Mouse (Mus musculus): ENCODE measurements around the gene Etl4. TPM values are rescaled to one million over a fixed set of nuclear protein-coding genes. Genes with fewer than 3 reads are reported as not detected.
"Not testable (repeated sequence)": the region's sequence is repeated elsewhere in the genome, so short reads cannot be mapped to it uniquely, and the experiment has no call there.

Etl4 gene
- total and polyA plus RNA-seq, 3 experiments: not detected

DNA sequence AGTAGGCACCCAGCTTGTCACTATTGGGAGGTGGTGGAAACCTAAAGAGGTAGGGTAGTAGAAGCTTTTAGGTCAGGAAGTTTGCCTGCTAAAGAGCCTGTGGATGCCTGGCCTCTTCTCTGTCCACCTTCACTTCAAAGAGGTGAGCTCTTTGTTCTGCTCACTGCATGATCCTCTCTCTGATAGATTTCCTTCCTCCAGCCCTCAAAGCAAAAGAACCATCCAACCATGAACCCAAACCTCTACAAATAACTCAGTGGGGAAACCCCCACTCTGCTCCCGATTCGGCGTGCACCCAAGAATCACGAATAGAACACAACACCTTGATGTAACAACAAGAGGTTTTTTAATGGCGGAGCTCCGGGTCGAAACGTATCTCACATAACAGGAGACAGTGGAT, 471.3 kb downstream of the Etl4 start:
- not testable (repeated sequence) for H3K4me1 ChIP-seq (ENCODE audit: control insufficient read depth in 1 of 2, insufficient read depth in 2 of 2, low read length in 2 of 2); H3K36me3 ChIP-seq (ENCODE audit: control insufficient read depth in 1 of 2, insufficient read depth in 2 of 2, low read length in 2 of 2); H3K27ac ChIP-seq (ENCODE audit: control insufficient read depth, low read depth, low read length); DNase-seq (ENCODE audit: low read depth, low spot score); H3K9ac ChIP-seq (ENCODE audit: control insufficient read depth, low read depth, low read length, poor library complexity, severe bottlenecking); H3K79me2 ChIP-seq (ENCODE audit: control insufficient read depth, insufficient read depth, low read length, poor library complexity); H3K4me3 ChIP-seq (ENCODE audit: control insufficient read depth in 1 of 2, insufficient read depth in 1 of 2, low read depth in 2 of 2, low read length in 2 of 2); H3K9me3 ChIP-seq (replicated peaks; ENCODE audit: insufficient read depth, low read length); H3K27me3 ChIP-seq (ENCODE audit: control insufficient read depth in 1 of 2, insufficient read depth in 2 of 2, low read length in 2 of 2)

DNA sequence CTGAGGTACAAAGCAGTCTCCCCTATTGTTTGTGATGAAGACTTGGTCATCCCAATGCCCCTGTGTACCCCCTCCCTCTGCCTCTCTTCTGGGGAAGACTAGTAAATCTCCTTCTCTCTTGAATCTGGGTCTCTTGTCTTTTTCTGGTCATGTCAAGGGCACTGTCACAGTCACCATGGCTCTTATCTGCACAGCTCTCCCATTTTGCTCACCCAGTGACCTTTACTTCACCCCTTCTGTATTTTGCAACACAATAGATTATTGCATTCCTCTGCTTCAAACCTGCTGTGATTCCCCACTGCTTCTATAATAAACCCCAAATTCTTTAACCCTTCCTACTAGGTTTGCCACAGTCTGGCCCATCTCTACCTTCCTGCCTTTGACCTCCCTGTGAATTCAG, 484.5 kb downstream of the Etl4 start:
- H3K36me3 ChIP-seq (ENCODE audit: control insufficient read depth in 1 of 2, insufficient read depth in 2 of 2, low read length in 2 of 2): no peaks in the 10 kb centered on the region
- H3K27me3 ChIP-seq (ENCODE audit: control insufficient read depth in 1 of 2, insufficient read depth in 2 of 2, low read length in 2 of 2): no peaks in the 10 kb centered on the region
- H3K79me2 ChIP-seq (ENCODE audit: control insufficient read depth, insufficient read depth, low read length, poor library complexity): no peaks in the 10 kb centered on the region
- TF ChIP-seq E2F4 (IDR thresholded peaks at IDR 0.05; ENCODE audit: borderline replicate concordance, low read depth, low read length) (no peak), JUND (IDR thresholded peaks at IDR 0.05; ENCODE audit: low read depth, low read length) (no peak), TAL1 (IDR thresholded peaks at IDR 0.05; ENCODE audit: low read length) (no peak), GABPA (IDR thresholded peaks at IDR 0.05; ENCODE audit: low read depth, low read length) (no peak), SMC3 (IDR thresholded peaks at IDR 0.05; ENCODE audit: low read depth, low read length) (no peak), USF1 (IDR thresholded peaks at IDR 0.05; ENCODE audit: low read depth, low read length) (no peak), MEF2A (IDR thresholded peaks at IDR 0.05; ENCODE audit: extremely low read depth, insufficient replicate concordance, low read depth, low read length, poor library complexity, severe bottlenecking) (no peak), ELF1 (IDR thresholded peaks at IDR 0.05; ENCODE audit: low read depth, low read length) (no peak), CHD2 (IDR thresholded peaks at IDR 0.05; ENCODE audit: low read length) (no peak)
- no peak for DNase-seq (ENCODE audit: low read depth, low spot score)
- H3K9ac ChIP-seq (ENCODE audit: control insufficient read depth, low read depth, low read length, poor library complexity, severe bottlenecking): no peak overlapping the region
- H3K27ac ChIP-seq (ENCODE audit: control insufficient read depth, low read depth, low read length): no peak overlapping the region
- H3K4me3 ChIP-seq (ENCODE audit: control insufficient read depth in 1 of 2, insufficient read depth in 1 of 2, low read depth in 2 of 2, low read length in 2 of 2): no peak overlapping the region
- H3K9me3 ChIP-seq (replicated peaks; ENCODE audit: insufficient read depth, low read length): no peaks in the 10 kb centered on the region
- no peaks in the 10 kb centered on the region for H3K4me1 ChIP-seq (ENCODE audit: control insufficient read depth in 1 of 2, insufficient read depth in 2 of 2, low read length in 2 of 2)

DNA sequence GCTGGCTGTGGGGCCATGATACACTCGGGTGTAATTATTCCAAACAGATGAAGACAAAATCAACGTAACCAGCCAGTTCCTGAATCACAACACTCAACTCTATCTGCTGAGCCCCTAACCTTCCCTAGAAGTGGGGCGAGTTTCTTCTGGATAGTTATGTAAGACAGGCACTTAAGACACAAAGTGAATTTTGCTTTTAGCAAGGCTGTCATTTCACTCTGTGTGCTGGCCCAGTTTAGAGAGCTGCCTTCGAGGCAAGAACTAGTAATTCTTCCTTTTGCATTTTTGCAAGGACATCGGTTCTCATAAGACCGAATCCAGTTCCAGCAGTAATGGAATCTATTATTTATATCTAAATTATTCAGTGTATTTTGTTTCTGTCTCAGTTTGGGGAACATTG, 487.4 kb downstream of the Etl4 start:
- Histone ChIP-seq H3K4me1 (ENCODE audit: control insufficient read depth in 1 of 2, insufficient read depth in 2 of 2, low read length in 2 of 2) (no peaks in the 10 kb centered on the region), H3K27me3 (ENCODE audit: control insufficient read depth in 1 of 2, insufficient read depth in 2 of 2, low read length in 2 of 2) (no peaks in the 10 kb centered on the region), H3K27ac (ENCODE audit: control insufficient read depth, low read depth, low read length) (no peak overlapping the region), H3K36me3 (ENCODE audit: control insufficient read depth in 1 of 2, insufficient read depth in 2 of 2, low read length in 2 of 2) (no peaks in the 10 kb centered on the region), H3K79me2 (ENCODE audit: control insufficient read depth, insufficient read depth, low read length, poor library complexity) (no peaks in the 10 kb centered on the region), H3K9ac (ENCODE audit: control insufficient read depth, low read depth, low read length, poor library complexity, severe bottlenecking) (no peak overlapping the region), H3K9me3 (replicated peaks; ENCODE audit: insufficient read depth, low read length) (no peaks in the 10 kb centered on the region), H3K4me3 (ENCODE audit: control insufficient read depth in 1 of 2, insufficient read depth in 1 of 2, low read depth in 2 of 2, low read length in 2 of 2) (no peak overlapping the region)
- TF ChIP-seq MAX (IDR thresholded peaks at IDR 0.05; ENCODE audit: low read length): no peak
- no peak for TF ChIP-seq TAL1 (IDR thresholded peaks at IDR 0.05; ENCODE audit: low read length)
- TF ChIP-seq CHD1 (IDR thresholded peaks at IDR 0.05; ENCODE audit: low read depth, low read length): no peak
- no peak for TF ChIP-seq USF2 (IDR thresholded peaks at IDR 0.05; ENCODE audit: borderline replicate concordance in 1 of 2, insufficient read depth in 1 of 2, low read depth in 1 of 2, low read length in 2 of 2)
- no peak for TF ChIP-seq ZMIZ1 (IDR thresholded peaks at IDR 0.05; ENCODE audit: low read depth, low read length)
- no peak for TF ChIP-seq CHD2 (IDR thresholded peaks at IDR 0.05; ENCODE audit: low read length)
- TF ChIP-seq USF1 (IDR thresholded peaks at IDR 0.05; ENCODE audit: low read depth, low read length): no peak
- TF ChIP-seq GABPA (IDR thresholded peaks at IDR 0.05; ENCODE audit: low read depth, low read length): no peak
- TF ChIP-seq NELFE (IDR thresholded peaks at IDR 0.05; ENCODE audit: low read depth, low read length): no peak
- TF ChIP-seq SIN3A (IDR thresholded peaks at IDR 0.05; ENCODE audit: low read length): no peak
- no peak for TF ChIP-seq TCF12 (IDR thresholded peaks at IDR 0.05; ENCODE audit: low read depth, low read length)
- no peak for TF ChIP-seq HCFC1 (IDR thresholded peaks at IDR 0.05; ENCODE audit: low read depth, low read length)
- no peak for TF ChIP-seq EP300 (IDR thresholded peaks at IDR 0.05; ENCODE audit: low read depth in 1 of 2, low read length in 2 of 2)
- no peak for TF ChIP-seq TBP (IDR thresholded peaks at IDR 0.05; ENCODE audit: low read depth, low read length)
- TF ChIP-seq POLR2AphosphoS2 (IDR thresholded peaks at IDR 0.05; ENCODE audit: low read length): no peak
- TF ChIP-seq ZKSCAN1 (IDR thresholded peaks at IDR 0.05; ENCODE audit: low read depth, low read length): no peak
- no peak for TF ChIP-seq JUND (IDR thresholded peaks at IDR 0.05; ENCODE audit: low read depth, low read length)
- no peak for TF ChIP-seq MXI1 (IDR thresholded peaks at IDR 0.05; ENCODE audit: low read depth, low read length)
- DNase-seq (ENCODE audit: low read depth, low spot score): no peak
